Mouse (Mus musculus): ENCODE data around the gene Fer1l4.

Gene Fer1l4

GRCm38 (mm10) chr2:156007888-156008532 is 44.7 kb downstream of the Fer1l4 start, which contains the start of the genes 6430550D23Rik and Ergic3:
Gene 6430550D23Rik (minus strand): TSS chr2:156007977.
Gene Ergic3 (plus strand): TSS chr2:156008045.
- peak; percentile 98 to 99 for DNase-seq (ENCODE audit: low spot score in 2 of 2)

- DNase-seq (ENCODE audit: low spot score in 2 of 2), result no peak
Measured at GRCm38 (mm10) chr2:156005393-156005792, 47.4 kb downstream of the Fer1l4 start.

GRCm38 (mm10) chr2:155991863-155992321 is 60.9 kb downstream of the Fer1l4 start:
- DNase-seq (ENCODE audit: low spot score in 2 of 2), result peak; percentile 77 to 85

- DNase-seq (ENCODE audit: low spot score in 2 of 2), result peak in 1 of 2 experiments; percentile 67
Measured at GRCm38 (mm10) chr2:155991151-155991550, 61.6 kb downstream of the Fer1l4 start.

- DNase-seq (ENCODE audit: low spot score in 2 of 2), result peak; percentile 75 to 80
Measured at GRCm38 (mm10) chr2:155989085-155989484, 63.7 kb downstream of the Fer1l4 start.

GRCm38 (mm10) chr2:155987131-155987530 is 65.6 kb downstream of the Fer1l4 start:
- DNase-seq (ENCODE audit: low spot score in 2 of 2), result no peak

- DNase-seq (ENCODE audit: low spot score in 2 of 2), result no peak
Measured at GRCm38 (mm10) chr2:155985776-155986175, 67.0 kb downstream of the Fer1l4 start.

GRCm38 (mm10) chr2:155979328-155979991 is 73.3 kb downstream of the Fer1l4 start:
- DNase-seq (ENCODE audit: low spot score in 2 of 2), result peak; percentile 55 to 74

- DNase-seq (ENCODE audit: low spot score in 2 of 2), result peak in 1 of 2 experiments; percentile 71
Measured at GRCm38 (mm10) chr2:155974087-155974731, 78.5 kb downstream of the Fer1l4 start.

GRCm38 (mm10) chr2:155973348-155973747 is 79.4 kb downstream of the Fer1l4 start:
- DNase-seq (ENCODE audit: low spot score in 2 of 2), result no peak
